Mouse (Mus musculus) gastrocnemius, adult 18-20 months (tissue): ENCODE measurements around the gene Ifit1bl2. TPM values are rescaled to one million over a fixed set of nuclear protein-coding genes. Genes with fewer than 3 reads are reported as not detected.
"Not testable (repeated sequence)": the region's sequence is repeated elsewhere in the genome, so short reads cannot be mapped to it uniquely, and the experiment has no call there.

Source experiments
- DNase-seq: peaks from one replicate; pipeline ENCODE4 v3.0.0; 2021; ENCODE audit warnings: low spot score
- total RNA-seq, 2 experiments: library from RNA; stranded (reverse); gene quantifications; 2 replicates each; pipeline ENCODE4 v1.2.3; 2021

The Ifit1bl2 gene
- total RNA-seq, 2 experiments from 2014 or later, result not detected

DNA sequence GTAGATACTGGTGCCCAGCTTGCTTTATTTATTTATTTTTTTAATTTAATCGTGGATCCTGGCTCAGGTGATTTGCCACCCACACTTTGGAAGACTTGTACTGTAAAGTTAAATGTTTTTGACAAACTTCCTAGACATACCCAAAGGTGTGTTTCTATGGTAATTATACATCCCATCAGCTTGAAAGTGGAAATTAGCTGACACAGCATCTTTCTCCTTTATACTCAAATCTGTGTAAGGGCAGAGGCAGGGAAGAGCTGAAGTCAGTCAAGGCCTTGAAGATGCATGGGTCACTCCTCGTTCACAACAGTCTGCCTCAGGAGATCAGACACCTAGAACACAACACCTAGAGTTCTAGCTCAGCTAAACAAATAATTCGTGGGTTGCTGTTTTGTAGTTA is 30.4 kb downstream of the Ifit1bl2 start:
- DNase-seq, result not testable (repeated sequence)

DNA sequence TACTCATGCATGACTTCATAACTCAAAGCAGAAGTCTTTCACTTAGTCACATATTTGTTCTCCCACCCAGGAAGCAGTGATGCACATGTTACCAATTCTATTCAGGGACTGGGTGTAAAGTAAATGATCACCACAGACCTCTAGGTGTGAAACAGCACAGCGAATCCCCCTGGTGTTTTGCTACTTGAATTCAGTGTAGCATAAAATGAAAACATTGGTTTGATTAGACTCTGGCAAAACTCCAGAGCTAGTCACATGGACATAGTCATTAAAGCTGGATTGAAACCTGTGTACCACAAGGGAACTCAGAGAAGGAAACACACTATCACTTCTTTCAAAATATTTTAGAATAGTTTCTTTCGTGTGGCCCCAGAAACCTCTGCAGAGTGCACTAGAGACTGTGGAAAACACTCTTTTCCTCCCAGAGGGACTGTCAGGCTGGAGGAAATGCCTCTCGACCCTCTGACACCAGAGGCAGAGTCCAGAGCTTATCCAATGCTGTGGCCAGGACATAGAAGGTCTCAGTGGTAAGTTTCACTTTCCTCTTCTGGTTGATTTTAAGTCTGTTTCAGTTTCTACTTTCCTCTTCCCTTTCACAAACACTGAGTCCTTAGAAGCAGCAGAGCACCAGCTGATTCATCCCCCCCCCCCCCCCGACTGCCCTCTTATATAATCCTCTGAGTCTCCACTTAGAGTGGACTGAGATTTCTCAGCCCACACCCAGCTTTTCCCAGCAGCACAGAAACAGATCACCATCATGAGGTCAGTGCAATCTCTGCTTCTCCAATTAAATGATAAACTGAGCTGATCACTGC is 33.1 kb downstream of the Ifit1bl2 start, which contains the start of gene Ifit3b:
Gene Ifit3b (plus strand): TSS at position 734 of the 815 bp plus-strand sequence.
- DNase-seq, result peak; percentile 35

DNA sequence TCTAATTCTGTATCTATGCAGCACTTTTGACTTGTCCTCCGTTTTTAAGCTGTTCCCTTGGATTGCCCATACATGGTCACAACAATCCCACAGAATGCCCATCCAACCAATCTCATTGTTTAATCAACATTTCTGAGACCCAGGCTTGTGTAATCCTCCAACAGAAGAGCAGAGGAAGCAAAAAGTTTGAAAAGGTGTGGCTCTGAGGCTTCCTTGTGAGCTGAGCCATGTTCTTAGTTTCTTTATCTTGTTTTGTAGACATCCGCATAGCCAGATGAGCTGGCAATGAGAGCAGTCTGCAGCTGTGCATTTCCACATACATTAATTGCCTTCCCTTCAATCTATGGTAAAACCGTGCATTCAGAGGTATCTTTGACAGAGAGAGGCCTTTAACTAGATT is 35.1 kb downstream of the Ifit1bl2 start:
- DNase-seq, result no peak

DNA sequence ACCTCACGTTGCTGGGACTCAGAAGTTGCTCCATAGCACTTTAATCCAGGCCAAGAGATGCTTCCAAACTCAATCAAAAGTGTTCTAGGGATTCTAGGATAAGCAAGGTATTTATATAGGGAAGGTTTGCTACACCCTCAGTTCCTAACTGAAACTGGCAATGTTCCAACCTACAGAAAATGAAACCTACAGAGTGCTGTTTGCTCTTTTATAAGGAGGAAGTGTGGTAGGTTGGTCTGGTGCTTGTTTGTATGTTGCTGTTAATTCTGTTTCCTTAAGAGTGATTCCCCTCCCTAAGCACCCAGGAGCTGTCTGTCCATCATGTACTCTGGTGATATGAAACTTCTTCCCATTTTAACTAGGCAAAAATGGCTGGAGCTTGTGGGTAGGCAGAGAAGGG is 38.7 kb downstream of the Ifit1bl2 start, which contains the start of gene Ifit1bl1:
Gene Ifit1bl1 (minus strand): TSS at position 69 of the 400 bp plus-strand sequence.
- not testable (repeated sequence) for DNase-seq

DNA sequence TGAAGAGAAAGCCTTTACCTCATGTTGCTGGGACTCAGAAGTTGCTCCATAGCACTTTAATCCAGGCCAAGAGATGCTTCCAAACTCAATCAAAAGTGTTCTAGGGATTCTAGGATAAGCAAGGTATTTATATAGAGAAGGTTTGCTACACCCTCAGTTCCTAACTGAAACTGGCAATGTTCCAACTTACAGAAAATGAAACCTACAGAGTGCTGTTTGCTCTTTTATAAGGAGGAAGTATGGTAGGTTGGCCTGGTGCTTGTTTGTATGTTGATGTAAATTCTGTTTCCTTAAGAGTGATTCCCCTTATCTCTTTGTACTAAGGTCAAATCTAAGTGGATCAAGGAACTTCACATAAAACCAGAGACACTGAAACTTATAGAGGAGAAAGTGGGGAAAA is 41.3 kb downstream of the Ifit1bl2 start:
- not testable (repeated sequence) for DNase-seq

DNA sequence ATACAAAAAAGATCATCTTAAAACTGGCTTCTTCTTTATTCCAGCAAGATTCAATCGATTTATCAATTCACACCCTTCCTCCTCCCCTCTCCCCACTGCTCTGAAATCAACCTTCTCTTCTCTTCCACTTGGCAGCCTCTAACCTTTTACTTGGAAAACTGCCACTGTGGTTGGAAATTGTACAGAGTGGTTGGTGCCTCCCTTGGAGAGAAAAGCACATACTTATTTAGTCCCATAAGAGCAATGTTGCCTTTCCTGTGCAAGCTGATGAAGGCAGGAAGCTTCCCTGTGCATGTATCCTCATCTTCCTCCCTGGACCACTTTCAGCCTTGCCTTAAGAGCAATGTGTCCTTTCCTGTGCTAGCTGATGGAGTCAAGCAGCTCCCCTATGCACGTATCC is 42.2 kb downstream of the Ifit1bl2 start:
- DNase-seq, result peak; percentile 67

DNA sequence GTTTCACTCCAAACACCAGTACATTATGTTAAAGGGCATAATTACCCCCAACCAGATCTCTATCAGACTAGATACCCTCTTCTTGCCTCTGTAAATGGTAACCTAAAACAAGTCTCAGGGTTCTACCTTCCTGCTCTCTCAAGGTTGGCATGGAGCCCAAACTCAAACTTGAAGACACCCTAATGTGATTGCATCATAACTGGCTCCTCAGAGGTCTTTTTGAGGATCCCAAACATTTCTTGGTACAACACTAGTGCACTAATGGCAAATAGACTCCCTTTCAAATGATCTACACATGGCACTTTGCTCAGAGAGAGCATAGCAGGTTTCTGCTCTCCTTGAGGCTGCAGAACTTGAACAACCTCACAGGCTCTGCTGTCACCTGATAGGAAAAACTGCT is 43.7 kb downstream of the Ifit1bl2 start:
- DNase-seq, result no peak

DNA sequence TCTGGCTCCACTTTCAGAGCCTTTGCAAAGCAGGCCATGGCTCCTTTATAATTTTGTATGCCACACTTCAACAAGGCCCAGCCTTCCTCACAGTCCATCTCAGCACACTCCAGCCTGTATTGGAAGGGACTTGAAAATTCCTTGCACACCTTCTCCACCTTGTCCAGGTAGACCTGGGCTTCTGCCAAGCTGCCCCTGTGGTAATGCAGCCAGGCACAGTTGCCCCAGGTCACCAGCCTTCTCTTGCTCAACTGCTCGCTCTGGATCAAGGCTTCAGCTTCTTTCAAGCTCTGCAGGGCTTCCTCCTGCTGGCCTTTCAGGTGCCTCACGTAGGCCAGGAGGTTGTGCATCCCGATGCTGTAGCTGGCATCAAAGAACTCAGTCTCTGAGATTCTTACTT is 46.0 kb downstream of the Ifit1bl2 start:
- DNase-seq, result not testable (repeated sequence)

DNA sequence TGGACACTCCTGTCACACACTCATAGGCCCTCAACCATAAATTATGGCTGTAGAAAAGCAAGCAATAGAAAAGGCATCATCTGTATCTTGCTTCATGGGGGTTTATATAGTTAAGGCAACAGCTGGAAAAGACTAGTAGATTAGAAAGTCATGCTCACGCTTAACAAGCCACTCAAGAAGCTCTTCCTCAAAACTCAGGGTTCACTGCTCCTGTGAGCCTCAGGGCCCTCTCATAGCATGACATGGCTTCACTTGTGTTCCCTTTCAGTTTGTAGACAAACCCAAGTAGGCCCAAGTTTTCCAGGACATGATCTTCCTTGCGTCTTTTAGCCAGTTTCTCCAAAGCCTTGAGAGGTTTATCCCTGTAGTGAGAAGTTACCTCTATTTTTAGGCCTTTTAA is 47.1 kb downstream of the Ifit1bl2 start:
- no peak for DNase-seq

DNA sequence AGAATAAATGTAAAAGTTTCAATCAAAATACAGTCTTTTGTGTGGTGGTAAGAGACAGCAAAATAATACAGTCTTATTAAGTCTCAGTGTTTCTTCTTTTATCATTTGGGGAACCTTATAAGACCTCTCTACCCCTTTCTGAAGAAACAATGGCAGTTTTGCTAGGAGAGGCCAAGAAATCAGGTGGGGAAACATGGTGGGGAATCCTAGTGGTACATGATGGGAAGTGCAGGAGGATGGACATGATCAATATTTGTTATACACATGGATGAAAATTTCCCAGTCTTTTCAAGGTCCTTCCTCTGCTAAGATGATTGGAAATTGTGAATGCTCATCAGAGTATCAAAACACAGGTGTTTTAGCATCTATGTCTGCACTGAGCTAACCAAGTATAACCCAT is 51.6 kb downstream of the Ifit1bl2 start:
- no peak for DNase-seq

DNA sequence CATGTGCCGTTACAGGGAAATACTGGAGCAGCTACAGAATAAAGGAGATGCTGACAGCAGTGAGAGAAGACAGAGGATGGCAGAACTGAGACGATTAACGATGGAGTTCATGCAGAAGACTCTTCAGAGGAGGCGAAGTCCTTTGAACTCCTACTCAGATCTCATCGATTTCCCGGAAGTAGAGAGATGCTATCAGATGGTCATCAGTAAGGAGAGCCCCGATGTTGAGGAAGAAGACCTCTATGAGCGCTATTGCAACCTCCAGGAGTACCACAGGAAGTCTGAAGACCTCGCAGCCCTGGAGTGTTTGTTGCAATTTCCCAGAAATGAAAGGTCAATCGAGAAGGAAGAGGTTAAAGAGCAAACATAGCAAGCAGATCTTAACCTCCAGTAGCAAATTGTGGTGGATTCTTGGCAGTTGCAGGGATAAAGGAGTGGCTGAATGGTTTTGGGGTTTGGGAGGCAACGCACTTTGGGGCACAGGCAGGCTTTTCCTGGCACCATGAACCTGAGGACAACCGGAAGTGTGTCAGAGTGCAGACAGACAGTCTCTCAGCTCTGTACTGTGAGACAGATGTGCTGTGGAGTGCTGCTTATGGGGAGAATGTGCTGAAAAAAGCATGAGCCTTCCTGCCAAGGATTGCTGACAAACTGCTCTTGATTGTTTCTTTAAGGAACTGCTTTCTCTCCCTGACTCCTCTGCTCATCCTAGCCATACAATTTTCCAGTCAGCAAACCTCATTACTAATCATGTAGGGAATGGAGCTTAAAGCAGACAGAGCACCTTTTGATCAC is 52.4 kb downstream of the Ifit1bl2 start:
- DNase-seq, result not testable (repeated sequence)

DNA sequence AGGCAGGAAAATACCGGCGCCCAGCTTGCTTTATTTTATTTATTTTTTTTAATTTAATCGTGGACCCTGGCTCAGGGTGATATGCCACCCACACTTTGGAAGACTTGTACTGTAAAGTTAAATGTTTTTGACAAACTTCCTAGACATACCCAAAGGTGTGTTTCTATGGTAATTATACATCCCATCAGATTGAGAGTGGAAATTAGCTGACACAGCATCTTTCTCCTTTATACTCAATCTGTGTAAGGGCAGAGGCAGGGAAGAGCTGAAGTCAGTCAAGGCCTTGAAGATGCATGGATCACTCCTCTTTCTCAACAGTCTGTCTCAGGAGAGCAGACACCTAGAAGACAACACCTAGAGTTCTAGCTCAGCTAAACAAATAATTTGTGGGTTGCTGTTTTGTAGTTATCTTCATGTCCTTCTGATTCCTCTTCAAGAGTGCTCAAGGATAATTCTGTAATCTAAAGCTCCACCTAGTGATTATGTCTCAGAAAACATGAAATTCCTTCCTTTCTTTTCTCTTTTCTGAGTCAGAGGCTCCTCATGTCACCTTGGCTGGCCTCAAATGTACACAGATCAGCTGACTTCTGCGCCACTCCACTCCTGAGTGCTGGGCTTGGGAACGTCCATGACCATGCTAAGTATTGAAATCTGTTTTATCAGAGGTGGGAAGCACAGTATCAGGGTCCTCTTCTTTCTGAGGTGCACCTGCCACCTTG is 54.6 kb downstream of the Ifit1bl2 start:
- not testable (repeated sequence) for DNase-seq

DNA sequence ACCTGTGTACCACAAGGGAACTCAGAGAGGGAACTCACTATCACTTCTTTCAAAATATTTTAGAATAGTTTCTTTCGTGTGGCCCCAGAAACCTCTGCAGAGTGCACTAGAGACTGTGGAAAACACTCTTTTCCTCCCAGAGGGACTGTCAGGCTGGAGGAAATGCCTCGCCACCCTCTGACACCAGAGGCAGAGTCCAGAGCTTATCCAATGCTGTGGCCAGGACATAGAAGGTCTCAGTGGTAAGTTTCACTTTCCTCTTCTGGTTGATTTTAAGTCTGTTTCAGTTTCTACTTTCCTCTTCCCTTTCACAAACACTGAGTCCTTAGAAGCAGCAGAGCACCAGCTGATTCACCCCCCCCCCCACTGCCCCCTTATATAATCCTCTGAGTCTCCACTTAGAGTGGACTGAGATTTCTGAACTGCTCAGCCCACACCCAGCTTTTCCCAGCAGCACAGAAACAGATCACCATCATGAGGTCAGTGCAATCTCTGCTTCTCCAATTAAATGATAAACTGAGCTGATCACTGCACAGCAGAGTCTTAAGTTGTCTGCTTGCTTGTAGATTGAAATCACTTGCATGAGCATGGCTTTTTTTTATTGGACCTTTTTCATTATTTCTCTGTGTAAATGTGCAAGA is 57.3 kb downstream of the Ifit1bl2 start, which contains the start of gene Ifit3:
Gene Ifit3 (plus strand): TSS at position 406 of the 641 bp plus-strand sequence.
- DNase-seq, result not testable (repeated sequence)

DNA sequence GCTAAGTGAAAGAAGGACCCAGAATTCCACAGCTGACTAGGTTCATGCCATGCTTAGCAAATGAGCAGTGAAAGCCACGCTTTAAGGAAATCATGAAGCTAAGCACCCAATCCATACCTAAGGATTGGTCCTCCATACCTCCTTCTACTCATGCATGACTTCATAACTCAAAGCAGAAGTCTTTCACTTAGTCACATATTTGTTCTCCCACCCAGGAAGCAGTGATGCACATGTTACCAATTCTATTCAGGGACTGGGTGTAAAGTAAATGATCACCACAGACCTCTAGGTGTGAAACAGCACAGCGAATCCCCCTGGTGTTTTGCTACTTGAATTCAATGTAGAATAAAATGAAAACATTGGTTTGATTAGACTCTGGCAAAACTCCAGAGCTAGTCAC is 57.8 kb downstream of the Ifit1bl2 start:
- DNase-seq, result not testable (repeated sequence)

DNA sequence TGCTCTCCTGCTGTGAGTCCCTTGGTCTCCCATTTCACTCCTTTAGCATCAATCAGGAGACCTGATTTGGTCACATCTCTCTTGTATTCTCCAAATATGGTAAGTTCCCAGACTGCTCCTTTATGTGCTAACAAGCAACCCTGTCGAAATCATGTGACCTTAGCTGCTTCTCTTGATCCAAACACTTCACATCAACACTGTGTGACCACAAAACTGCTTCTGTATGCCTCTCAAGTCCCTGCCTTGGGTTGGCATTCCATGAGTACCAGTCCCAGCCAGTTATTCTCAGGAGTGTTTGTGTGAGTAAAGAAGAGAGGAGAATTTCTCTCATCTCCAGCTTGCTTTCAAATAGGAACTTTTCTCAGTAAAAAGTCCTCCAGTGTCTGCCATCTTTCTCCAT is 63.4 kb downstream of the Ifit1bl2 start:
- no peak for DNase-seq

DNA sequence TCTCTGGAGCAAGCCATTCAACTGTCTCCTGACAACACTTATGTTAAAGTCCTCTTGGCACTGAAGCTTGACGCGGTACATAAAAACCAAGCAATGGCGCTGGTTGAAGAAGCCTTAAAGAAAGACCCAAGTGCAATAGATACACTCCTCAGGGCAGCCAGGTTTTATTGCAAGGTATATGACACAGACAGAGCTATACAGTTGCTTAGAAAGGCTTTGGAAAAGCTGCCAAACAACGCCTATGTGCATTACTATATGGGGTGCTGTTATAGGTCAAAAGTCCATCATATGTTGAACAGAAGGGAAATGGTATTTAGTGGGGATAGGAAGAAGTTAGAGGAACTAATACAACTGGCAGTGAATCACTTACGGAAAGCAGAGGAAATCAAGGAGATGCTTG is 66.9 kb downstream of the Ifit1bl2 start:
- no peak for DNase-seq

DNA sequence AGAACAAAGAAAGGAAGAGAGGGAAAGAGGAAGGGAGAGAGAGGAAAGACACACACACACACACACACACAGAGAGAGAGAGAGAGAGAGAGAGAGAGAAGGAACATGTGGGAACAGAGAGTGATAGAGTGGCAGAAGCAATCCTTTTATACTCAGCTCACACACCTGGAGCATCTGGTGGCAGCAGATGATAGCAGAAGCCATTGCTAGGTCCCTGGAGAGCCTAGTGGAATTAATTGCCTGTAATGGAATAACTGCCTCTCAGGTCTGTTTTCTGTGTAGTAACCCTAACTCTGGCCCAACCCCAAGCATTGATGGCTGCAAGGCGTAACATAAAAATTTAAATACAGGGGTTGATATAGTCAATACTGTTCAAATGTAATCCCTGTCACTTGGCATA is 69.5 kb downstream of the Ifit1bl2 start:
- no peak for DNase-seq

DNA sequence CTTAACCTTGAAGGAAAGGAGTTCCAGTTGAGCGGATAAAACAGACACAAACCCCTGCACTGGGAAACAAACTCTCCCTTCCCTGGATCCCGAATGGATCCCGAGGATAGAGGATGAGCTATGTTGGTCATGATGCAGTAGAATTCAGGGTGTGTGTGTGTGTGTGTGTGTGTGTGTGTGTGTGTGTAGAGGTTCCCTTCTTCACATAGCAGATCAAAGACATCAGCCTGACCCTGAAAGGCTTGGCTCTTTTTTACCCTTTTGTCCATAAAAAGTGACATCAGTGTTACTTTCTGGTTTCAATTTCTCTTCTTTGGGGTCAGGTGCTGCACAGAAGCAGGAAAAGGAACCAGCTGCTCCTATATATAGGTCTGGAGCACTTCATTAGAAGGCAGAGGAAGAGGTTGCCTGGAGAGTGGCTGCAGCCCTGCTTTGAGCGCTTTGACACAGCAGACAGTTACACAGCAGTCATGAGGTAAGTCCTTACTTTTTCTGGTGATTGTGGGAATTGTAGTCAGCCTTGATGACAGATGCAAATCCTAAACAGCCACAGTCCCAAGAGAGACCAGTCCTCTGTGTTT is 70.6 kb downstream of the Ifit1bl2 start:
- DNase-seq, result no peak

DNA sequence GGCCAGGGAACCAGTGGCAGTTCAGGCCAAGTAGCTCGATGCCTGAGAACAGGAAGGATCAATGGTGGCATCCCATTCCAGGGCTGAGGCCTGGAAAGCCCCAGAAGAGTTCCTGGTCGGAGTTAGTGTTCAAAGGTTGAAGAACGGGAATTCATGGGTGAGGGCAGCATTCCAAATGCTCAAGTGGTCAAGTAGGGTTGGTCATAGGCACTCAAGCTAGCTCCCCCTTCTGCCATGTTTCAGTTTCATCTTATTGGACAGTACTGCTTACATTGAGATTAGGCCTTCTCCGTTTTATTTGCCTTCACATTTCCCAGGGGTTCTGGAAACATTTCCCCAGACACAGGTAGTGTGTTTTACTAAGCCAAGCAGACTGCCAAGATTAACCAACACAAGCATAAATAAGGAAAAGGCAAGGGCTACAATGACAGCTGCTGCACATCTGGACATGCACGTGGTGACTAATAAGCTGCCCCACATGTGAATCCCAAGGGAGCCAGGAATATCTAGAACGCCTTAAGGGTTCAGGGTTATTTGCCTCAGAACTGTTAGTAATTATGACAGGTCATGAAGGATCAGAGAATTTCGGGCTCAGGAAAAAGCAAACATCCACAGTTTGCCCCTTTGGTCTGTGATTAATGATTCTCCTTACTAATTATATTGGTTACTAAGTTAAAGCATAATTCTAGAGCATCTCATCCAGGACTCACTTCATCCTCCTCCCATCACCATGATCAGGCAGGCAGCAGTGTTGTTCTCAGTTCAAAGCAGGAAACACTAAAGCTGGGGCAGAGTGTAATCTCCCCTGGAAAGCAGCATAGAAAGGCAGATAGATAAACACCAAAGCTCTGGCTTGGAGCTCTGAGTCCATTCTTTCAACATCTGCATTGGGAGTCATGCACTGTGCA is 71.3 kb downstream of the Ifit1bl2 start:
- DNase-seq, result no peak
